Mouse (Mus musculus) limb, embryonic 12.5 days (tissue): ENCODE data around the gene Zar1l. TPM values are rescaled to one million over a fixed set of nuclear protein-coding genes. Genes with fewer than 3 reads are reported as not detected.

Experiments used
- ATAC-seq: fragments of 200-750 bp; cut with Nextera tagmentation; 2 replicates; pipeline ENCODE4 v1.8.0; 2017; ENCODE audit warnings: low read depth, moderate TSS enrichment; ENCODE audit not compliant: insufficient number of reproducible peaks, insufficient read depth, low FRiP score, low TSS enrichment
- H3K27ac ChIP-seq: fragments of 300-500 bp; sonication (generic); 2 replicates; pipeline ENCODE4 v1.5.1; 2016; ENCODE audit warnings: mild to moderate bottlenecking, moderate library complexity
- H3K27me3 ChIP-seq: fragments of 300-500 bp; sonication (generic); 2 replicates; pipeline ENCODE4 v1.6.1; 2016; ENCODE audit warnings: mild to moderate bottlenecking, moderate library complexity
- H3K36me3 ChIP-seq: fragments of 300-500 bp; sonication (generic); 2 replicates; pipeline ENCODE4 v1.6.1; 2016; ENCODE audit warnings: mild to moderate bottlenecking, moderate library complexity
- H3K4me1 ChIP-seq: fragments of 300-500 bp; sonication (generic); replicated peaks from 2 replicates; pipeline ENCODE4 v1.6.1; 2016
- H3K4me2 ChIP-seq: fragments of 300-500 bp; sonication (generic); 2 replicates; pipeline ENCODE4 v1.6.1; 2016; ENCODE audit warnings: mild to moderate bottlenecking, moderate library complexity
- H3K4me3 ChIP-seq: fragments of 300-500 bp; sonication (generic); replicated peaks from 2 replicates; pipeline ENCODE4 v1.5.1; 2016; ENCODE audit warnings: mild to moderate bottlenecking
- H3K9ac ChIP-seq: fragments of 300-500 bp; sonication (generic); replicated peaks from 2 replicates; pipeline ENCODE4 v1.6.1; 2016; ENCODE audit warnings: mild to moderate bottlenecking, moderate library complexity
- H3K9me3 ChIP-seq: fragments of 300-500 bp; sonication (generic); 2 replicates; pipeline ENCODE4 v1.6.1; 2016; ENCODE audit warnings: mild to moderate bottlenecking, moderate library complexity
- WGBS: fragments of 180-500 bp; shearing (Covaris S2); methylation state at CpG from one replicate; pipeline ENCODE4 v1.1.7; 2016; 5-methylcytosine and 5-hydroxymethylcytosine counted together
- polyA plus RNA-seq: library from polyadenylated mRNA; unstranded; fragments of >200 nt; fragmentation: Nextera tagmentation; extraction: Ambion mirVana; gene quantifications from 2 replicates; pipeline ENCODE4 v1.2.1, GENCODE M21; 2016

Gene Zar1l
- polyA plus RNA-seq, 1 experiment from 2014 or later: not detected

DNA sequence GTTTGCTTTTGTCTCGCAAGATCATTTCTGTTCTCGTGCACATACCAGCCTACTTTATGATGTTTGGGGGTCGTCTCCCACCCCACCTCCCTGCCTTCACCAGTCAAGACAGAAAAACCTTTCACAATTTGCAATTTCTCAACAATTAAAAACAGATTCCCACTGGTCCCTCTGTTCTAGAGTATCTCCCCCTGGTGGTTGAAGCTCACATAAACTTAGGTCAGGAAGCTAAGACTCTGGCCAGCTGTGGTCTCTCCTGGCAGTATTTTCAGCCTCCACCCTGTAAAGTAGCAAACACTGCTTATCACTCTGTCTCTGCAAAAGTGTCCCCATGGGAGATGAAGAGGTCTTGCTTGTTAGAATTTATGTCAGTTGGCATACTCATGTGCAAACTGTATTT, 32.8 kb downstream of the Zar1l start:
- no peak overlapping the region for H3K27ac ChIP-seq
- no peaks in the 10 kb centered on the region for H3K36me3 ChIP-seq
- H3K4me2 ChIP-seq: no peak overlapping the region
- H3K9ac ChIP-seq: no peak overlapping the region
- peak; percentile 52; the same call in 1 of the 2 replicates for ATAC-seq
- H3K9me3 ChIP-seq: no peaks in the 10 kb centered on the region
- no peak overlapping the region for H3K4me3 ChIP-seq
- 39% methylated on average over 3 of the region's 3 CpGs for WGBS
- no peaks in the 10 kb centered on the region for H3K27me3 ChIP-seq
- H3K4me1 ChIP-seq: peaks cover 1% of the 10 kb centered on the region; the same call in 1 of the 2 replicates

DNA sequence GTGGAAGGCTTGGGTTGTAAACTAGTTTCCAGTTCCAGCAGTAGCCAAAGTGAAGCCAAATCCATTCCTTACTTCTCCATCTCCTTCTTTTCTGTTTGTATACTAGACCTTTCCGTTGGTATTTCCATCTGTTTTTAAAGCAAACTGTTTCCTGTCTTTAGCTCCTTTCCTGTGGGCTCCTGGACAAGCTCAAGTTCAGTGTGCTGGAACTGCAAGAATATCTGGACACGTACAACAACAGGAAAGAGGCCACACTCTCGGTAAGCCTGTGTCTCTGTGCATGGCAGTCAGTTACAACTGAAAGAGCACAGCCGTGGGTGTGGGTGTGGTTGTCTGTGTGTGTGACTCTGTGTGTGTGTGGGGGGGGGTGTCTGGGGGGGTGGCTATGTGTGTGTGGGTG, 39.4 kb downstream of the Zar1l start:
- no peaks in the 10 kb centered on the region for H3K27me3 ChIP-seq
- H3K36me3 ChIP-seq: no peaks in the 10 kb centered on the region
- H3K4me3 ChIP-seq: no peak overlapping the region
- no peak overlapping the region for H3K27ac ChIP-seq
- H3K4me2 ChIP-seq: no peak overlapping the region
- no peaks in the 10 kb centered on the region for H3K4me1 ChIP-seq
- ATAC-seq: no peak
- no peaks in the 10 kb centered on the region for H3K9me3 ChIP-seq
- WGBS: 59% methylated on average over 4 of the region's 4 CpGs
- no peak overlapping the region for H3K9ac ChIP-seq

DNA sequence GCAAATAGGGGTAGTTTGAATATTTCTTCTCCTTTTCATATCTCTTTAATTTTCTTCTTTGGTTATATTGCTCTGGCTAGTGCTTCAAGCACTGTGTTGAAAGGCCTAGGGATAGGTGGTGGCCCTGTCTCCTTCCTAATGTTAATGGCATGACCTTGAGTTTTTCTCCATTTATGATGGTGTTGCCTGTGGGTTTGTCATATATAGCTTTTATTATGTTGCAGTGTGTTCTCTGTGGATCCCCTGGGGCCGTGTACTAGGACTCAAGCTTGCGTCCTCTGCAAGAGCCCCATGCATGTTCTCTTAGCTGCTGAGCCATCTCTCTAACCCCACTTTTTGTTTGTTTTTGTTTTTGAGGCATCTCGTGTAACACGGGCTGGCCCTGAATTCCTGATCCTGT, 40.6 kb downstream of the Zar1l start:
- no peak overlapping the region for H3K4me3 ChIP-seq
- no peaks in the 10 kb centered on the region for H3K27me3 ChIP-seq
- no peak overlapping the region for H3K9ac ChIP-seq
- no peaks in the 10 kb centered on the region for H3K9me3 ChIP-seq
- 72% methylated on average over 4 of the region's 4 CpGs for WGBS
- no peak overlapping the region for H3K27ac ChIP-seq
- no peak for ATAC-seq
- H3K4me1 ChIP-seq: no peaks in the 10 kb centered on the region
- H3K4me2 ChIP-seq: no peak overlapping the region
- no peaks in the 10 kb centered on the region for H3K36me3 ChIP-seq

DNA sequence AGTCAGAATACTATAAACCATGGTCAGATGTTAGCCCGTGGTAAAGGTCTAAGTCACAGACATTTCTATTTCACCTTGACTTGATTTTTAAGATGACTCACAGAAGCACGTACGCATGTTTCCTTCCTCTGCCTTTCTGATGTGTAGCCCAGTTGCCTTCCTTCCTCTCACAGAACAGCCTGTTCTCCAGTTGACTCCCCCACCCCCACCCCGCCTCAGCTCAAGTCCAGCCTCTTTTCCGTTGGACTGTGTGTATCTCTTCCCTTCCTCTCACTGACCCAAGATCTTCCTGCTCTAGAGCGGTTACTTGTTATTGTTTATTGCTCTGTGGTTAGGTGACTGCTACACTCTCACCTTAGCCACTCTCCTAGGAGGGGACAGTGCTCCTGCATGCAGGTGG, 49.5 kb downstream of the Zar1l start:
- no peaks in the 10 kb centered on the region for H3K4me1 ChIP-seq
- 63% methylated on average over 6 of the region's 6 CpGs for WGBS
- no peaks in the 10 kb centered on the region for H3K9me3 ChIP-seq
- H3K9ac ChIP-seq: no peak overlapping the region
- no peak for ATAC-seq
- H3K4me3 ChIP-seq: no peak overlapping the region
- no peaks in the 10 kb centered on the region for H3K27me3 ChIP-seq
- no peak overlapping the region for H3K4me2 ChIP-seq
- H3K36me3 ChIP-seq: no peaks in the 10 kb centered on the region
- no peak overlapping the region for H3K27ac ChIP-seq

DNA sequence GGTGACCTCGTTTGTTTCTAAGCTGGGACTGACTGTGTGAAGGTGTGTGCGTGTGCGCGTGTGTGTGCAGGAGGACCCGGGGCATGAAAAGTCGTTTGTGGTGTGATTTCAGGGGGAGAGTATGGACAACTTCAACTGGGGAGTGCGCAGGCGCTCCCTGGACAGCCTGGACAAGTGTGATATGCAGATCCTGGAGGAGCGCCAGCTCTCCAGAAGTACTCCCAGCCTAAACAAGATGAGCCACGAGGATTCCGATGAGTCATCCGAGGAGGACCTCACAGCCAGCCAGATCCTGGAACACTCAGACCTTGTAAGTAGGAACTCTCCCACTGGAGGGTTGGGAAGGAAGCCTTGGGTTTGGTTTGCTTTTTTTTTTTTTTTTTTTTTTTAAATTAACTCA, 51.8 kb downstream of the Zar1l start:
- Histone ChIP-seq H3K36me3 (no peaks in the 10 kb centered on the region), H3K4me1 (no peaks in the 10 kb centered on the region), H3K4me3 (no peak overlapping the region), H3K9ac (no peak overlapping the region), H3K4me2 (no peak overlapping the region), H3K9me3 (no peaks in the 10 kb centered on the region), H3K27ac (no peak overlapping the region), H3K27me3 (no peaks in the 10 kb centered on the region)
- 83% methylated on average over 12 of the region's 12 CpGs for WGBS
- ATAC-seq: no peak

DNA sequence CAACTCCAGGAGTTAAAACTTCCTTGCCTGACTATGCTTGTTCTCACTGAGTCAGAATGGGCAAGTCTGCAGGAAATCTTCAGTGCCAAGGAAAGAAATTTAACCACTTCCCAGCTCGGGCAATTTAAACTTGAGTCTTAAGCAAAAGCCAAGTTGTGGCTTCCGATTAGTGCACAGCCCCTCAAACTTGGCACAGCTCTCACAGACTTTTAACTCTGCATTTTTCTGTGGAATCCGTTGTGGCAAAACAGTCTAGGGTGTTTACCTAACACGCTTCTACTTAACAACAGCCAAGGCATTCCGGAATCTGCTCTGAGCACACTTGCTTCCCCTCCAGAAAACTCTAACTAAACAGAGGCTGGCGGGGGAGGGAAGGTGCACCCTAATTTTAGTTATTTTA, 52.7 kb downstream of the Zar1l start:
- H3K27me3 ChIP-seq: no peaks in the 10 kb centered on the region
- H3K4me1 ChIP-seq: no peaks in the 10 kb centered on the region
- H3K9me3 ChIP-seq: no peaks in the 10 kb centered on the region
- H3K27ac ChIP-seq: no peak overlapping the region
- H3K4me2 ChIP-seq: no peak overlapping the region
- no peak for ATAC-seq
- no peaks in the 10 kb centered on the region for H3K36me3 ChIP-seq
- no peak overlapping the region for H3K9ac ChIP-seq
- 88% methylated on average over 6 of the region's 6 CpGs for WGBS
- no peak overlapping the region for H3K4me3 ChIP-seq

DNA sequence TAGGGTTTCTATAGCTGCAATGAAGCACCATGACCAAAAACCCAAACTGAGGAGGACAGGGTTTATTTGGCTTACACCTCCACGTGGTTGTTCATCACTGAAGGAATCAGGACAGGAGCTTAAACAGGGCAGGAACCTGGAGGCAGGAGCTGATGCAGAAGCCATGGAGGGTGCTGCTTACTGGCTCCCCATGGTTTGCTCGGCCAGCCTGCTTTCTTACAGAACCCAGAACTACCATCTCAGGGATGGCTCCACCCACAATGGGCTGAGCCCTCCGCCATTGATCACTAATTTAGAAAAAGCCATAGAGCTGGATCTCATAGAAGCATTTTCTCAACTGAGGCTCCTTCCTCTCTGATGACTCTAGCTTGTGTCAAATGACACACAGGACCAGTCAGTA, 53.2 kb downstream of the Zar1l start:
- no peaks in the 10 kb centered on the region for H3K4me1 ChIP-seq
- H3K9me3 ChIP-seq: no peaks in the 10 kb centered on the region
- no peaks in the 10 kb centered on the region; the same call in 1 of the 2 replicates for H3K36me3 ChIP-seq
- no peak for ATAC-seq
- no peak overlapping the region for H3K4me2 ChIP-seq
- WGBS: 59% methylated on average over 3 of the region's 3 CpGs
- H3K27me3 ChIP-seq: no peaks in the 10 kb centered on the region
- no peak overlapping the region for H3K9ac ChIP-seq
- no peak overlapping the region for H3K4me3 ChIP-seq
- H3K27ac ChIP-seq: no peak overlapping the region

DNA sequence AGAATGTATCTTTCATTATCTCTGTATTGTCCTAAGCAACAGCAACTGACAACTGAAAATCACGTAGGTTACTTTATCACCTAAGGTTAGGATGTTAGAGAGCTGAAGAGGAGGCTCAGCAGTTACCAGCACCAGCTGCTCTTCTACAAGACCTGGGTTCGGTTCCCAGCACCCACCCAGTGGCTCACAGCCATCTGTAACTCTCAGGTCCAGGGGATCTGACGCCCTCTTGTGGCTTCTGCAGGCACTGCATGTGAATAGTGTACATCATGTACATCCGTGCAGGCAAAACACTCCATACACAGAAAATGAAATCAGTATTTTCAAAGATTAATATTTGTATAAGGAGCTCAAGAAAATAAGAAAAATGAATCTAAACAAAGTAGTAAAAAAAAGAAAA, 58.2 kb downstream of the Zar1l start:
- Histone ChIP-seq H3K4me2 (no peak overlapping the region), H3K9ac (no peak overlapping the region), H3K27me3 (no peaks in the 10 kb centered on the region), H3K27ac (no peak overlapping the region), H3K4me1 (peaks cover 14% of the 10 kb centered on the region), H3K36me3 (no peaks in the 10 kb centered on the region; the same call in 1 of the 2 replicates), H3K4me3 (no peak overlapping the region), H3K9me3 (no peaks in the 10 kb centered on the region)
- 80% methylated on average over 4 of the region's 4 CpGs for WGBS
- ATAC-seq: no peak

DNA sequence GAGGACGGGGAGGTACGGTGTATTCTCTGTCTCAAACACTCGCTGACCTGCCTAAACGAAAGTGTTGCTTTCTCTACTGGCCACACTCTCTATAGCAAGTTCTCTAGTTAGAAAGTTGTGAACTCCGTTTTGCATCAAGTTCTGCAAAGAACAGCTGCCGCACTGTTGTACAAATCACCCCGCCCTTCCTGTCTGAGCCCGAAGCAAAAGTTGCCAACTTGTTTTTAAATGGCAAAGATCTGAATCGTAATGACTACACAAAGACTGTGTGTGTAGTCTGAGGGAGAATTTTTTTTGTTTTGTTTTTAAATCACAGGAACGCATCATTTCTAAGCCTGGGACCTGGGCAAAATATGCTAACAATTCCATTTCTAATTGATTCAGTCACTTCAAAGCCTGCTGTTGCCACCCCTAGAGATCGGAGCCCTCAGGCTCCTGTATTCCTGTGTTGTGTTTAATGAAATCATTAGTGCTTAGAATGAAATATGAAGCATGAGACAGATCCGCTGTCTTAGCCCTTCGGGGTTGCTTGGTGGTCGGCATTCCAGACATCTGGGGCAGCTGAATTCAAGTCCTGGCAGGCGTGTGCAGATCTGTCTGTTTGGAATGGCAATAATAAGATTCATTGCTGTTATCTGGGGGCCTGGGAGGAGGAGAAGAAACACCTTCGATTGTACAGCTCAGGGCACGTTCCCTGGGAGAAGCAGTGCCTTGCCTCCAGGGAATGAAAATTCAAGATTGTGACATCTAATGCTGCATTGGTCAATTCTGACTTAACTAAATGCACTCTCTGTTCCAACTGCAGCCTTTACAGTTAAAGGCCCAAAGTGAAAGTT, 59.8 kb downstream of the Zar1l start:
- Histone ChIP-seq H3K4me1 (peaks cover 14% of the 10 kb centered on the region), H3K27ac (peak overlapping the region; percentile 50; the same call in 1 of the 2 replicates), H3K27me3 (no peaks in the 10 kb centered on the region), H3K4me3 (no peak overlapping the region), H3K4me2 (peak overlapping the region; percentile 35), H3K36me3 (peaks cover 7% of the 10 kb centered on the region; the same call in 1 of the 2 replicates), H3K9me3 (peaks cover 11% of the 10 kb centered on the region), H3K9ac (no peak overlapping the region)
- ATAC-seq: peak; percentile 40; the same call in 1 of the 2 replicates
- WGBS: 37% methylated on average over 17 of the region's 17 CpGs

DNA sequence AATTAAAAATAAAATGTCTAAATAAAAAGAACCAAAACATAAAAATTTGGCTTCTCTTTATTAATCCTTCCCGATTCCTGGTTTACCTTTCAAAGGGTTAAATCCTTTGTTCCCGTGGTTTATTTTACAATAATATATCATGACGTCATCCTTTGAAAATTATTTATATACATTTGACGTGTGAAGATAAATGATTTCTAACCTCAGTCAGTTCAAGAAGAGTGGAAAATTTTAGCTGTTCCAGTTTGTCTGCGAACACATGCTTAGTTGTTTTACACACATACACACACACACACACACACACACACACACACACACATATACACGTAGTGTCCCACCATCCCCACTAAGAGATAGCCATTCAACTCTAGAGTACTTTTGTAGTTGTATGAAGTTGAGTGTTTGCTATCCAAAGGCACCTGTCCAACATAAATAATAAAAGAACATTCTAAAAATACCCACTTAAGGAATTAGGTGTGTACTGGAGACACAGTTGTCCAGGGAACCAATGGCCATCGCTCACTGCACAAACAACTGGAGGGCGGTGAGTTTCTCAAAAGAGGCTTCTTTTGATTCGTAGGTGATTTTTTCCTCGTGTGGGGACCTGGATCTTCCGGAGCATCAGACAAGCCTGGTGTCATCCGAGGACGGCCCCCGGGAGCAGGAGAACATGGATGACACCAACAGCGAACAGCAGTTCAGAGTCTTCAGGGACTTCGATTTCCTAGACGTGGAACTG, 60.6 kb downstream of the Zar1l start:
- Histone ChIP-seq H3K4me2 (peak overlapping the region; percentile 35), H3K9ac (no peak overlapping the region), H3K27ac (peak overlapping the region; percentile 50; the same call in 1 of the 2 replicates), H3K4me3 (no peak overlapping the region), H3K4me1 (peaks cover 14% of the 10 kb centered on the region), H3K27me3 (no peaks in the 10 kb centered on the region), H3K9me3 (peaks cover 11% of the 10 kb centered on the region), H3K36me3 (peaks cover 10% of the 10 kb centered on the region; the same call in 1 of the 2 replicates)
- WGBS: 82% methylated on average over 17 of the region's 17 CpGs
- ATAC-seq: no peak
